Comparison of ENCODE assay signal across 15 mouse cellular contexts in the genomic region with DNA sequence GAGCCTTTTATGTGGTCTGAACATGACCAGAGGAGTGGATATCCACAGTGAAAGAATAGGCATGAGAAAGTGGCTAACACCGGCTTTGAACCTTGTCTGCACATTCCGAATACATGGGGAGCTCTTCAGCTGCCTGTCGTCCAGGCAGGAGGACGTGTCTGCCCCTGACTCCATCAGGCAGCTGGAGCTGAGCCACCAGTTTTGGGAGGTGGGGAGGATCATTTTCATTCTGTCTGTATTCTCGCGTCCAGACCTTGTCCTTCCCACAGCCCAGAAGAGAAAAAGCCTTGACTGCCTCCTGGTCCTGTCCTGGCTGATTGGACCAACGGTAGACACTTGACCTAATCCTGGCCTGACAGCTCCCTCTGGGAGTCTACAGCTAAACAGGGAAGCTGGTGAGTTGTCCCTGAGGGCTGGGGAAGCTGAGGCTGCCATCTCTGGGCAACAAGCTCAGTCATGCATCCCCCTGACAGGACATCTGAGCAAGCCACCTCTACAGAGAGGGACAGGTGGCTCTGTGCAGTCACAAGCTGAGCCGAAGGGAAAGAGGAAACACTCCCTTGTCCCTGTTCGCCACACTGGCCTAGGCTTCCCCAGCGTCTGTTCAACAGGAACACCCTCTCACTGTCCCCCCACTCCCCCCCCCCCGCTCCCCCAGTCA.
DNase-seq lines count a peak whose midpoint lies in the region; ATAC-seq and TF ChIP-seq lines count a peak whose summit lies in the region.
"Had no signal": no experiment of that assay in that cellular context is flagged by ENCODE, and none has a peak within 500 bp of the region (broad histone marks: within the 10 kb centered on the region; RNA-seq: fewer than 3 reads in every experiment).

No protein-coding gene starts in this region.

- no peak for ATAC-seq in embryonic facial prominence, embryonic 12.5 days (ENCODE audit: insufficient number of reproducible peaks, insufficient read depth, low FRiP score, low TSS enrichment)
- no peak for ATAC-seq in hindbrain, embryonic 13.5 days (ENCODE audit: low FRiP score)
- no peak for ATAC-seq in midbrain, embryonic 14.5 days (ENCODE audit: low FRiP score, low TSS enrichment)
- no peak for ATAC-seq in CD4-positive, CD25-positive, alpha-beta regulatory T cell, adult 4 months
- ATAC-seq: intestine, embryonic 15.5 days had no signal

- peaks cover 9% of the 10 kb centered on the region; the same call in 1 of the 2 replicates for H3K27me3 ChIP-seq in embryonic facial prominence, embryonic 12.5 days
- H3K27me3 ChIP-seq in embryonic facial prominence, embryonic 10.5 days (replicated peaks; ENCODE audit: low read depth, poor library complexity, severe bottlenecking) = peaks cover 48% of the 10 kb centered on the region
- H3K27me3 ChIP-seq in CH12.LX (replicated peaks) = no peaks in the 10 kb centered on the region
- H3K27me3 ChIP-seq in hindbrain, embryonic 13.5 days = no peaks in the 10 kb centered on the region; the same call in none of the 2 replicates
- no peaks in the 10 kb centered on the region for H3K27me3 ChIP-seq in midbrain, embryonic 14.5 days (ENCODE audit: control insufficient read depth, insufficient read depth, low read length)

- no peak overlapping the region for H3K4me2 ChIP-seq in embryonic facial prominence, embryonic 12.5 days (replicated peaks)
- H3K4me2 ChIP-seq in CH12.LX (ENCODE audit: insufficient read depth, low read depth, poor library complexity, severe bottlenecking) = no peak overlapping the region
- no peak overlapping the region for H3K4me2 ChIP-seq in hindbrain, embryonic 13.5 days
- no peak overlapping the region for H3K4me2 ChIP-seq in midbrain, embryonic 14.5 days (ENCODE audit: low read length)
- H3K4me2 ChIP-seq: intestine, embryonic 15.5 days; limb, embryonic 12.5 days had no signal

- in situ Hi-C loops in CH12.LX (cut with MboI; ENCODE audit: low pct_ligation_motif_present, low pct_unique_long_range_greater_than_20kb, low sequenced_read_pairs) = no loop called here

- H3K4me3 ChIP-seq in embryonic facial prominence, embryonic 12.5 days = no peak overlapping the region
- no peak overlapping the region for H3K4me3 ChIP-seq in embryonic facial prominence, embryonic 10.5 days
- H3K4me3 ChIP-seq in CH12.LX (replicated peaks in 1 of 3; ENCODE audit: low read depth in 2 of 3, low read length in 2 of 3, poor library complexity in 1 of 3) = no peak overlapping the region
- no peak overlapping the region for H3K4me3 ChIP-seq in hindbrain, embryonic 13.5 days
- H3K4me3 ChIP-seq in midbrain, embryonic 14.5 days (replicated peaks; ENCODE audit: low read depth, low read length) = no peak overlapping the region
- H3K4me3 ChIP-seq: intestine, embryonic 15.5 days; limb, embryonic 12.5 days had no signal

- TF ChIP-seq POLR2A in CH12.LX (IDR thresholded peaks at IDR 0.05; ENCODE audit: low read depth, low read length) = no peak

- 0 out of 2 replicates have a peak overlapping the region, but pooled peaks have one; percentile 7 for H3K27ac ChIP-seq in embryonic facial prominence, embryonic 12.5 days
- no peak overlapping the region for H3K27ac ChIP-seq in embryonic facial prominence, embryonic 10.5 days (replicated peaks)
- no peak overlapping the region for H3K27ac ChIP-seq in CH12.LX (ENCODE audit: insufficient read depth, low read depth)
- H3K27ac ChIP-seq in hindbrain, embryonic 13.5 days = peak overlapping the region; percentile 40; the same call in 1 of the 2 replicates
- H3K27ac ChIP-seq in midbrain, embryonic 14.5 days (replicated peaks; ENCODE audit: low read depth, low read length) = 0 out of 2 replicates have a peak overlapping the region, but pooled peaks have one; percentile 49
- H3K27ac ChIP-seq: intestine, embryonic 15.5 days; limb, embryonic 12.5 days had no signal

- no peaks in the 10 kb centered on the region for H3K36me3 ChIP-seq in embryonic facial prominence, embryonic 12.5 days
- H3K36me3 ChIP-seq in embryonic facial prominence, embryonic 10.5 days (replicated peaks) = no peaks in the 10 kb centered on the region
- no peaks in the 10 kb centered on the region for H3K36me3 ChIP-seq in CH12.LX (replicated peaks in 1 of 2; ENCODE audit: control insufficient read depth in 1 of 2, insufficient read depth in 1 of 2, low read length in 1 of 2)
- H3K36me3 ChIP-seq in hindbrain, embryonic 13.5 days = no peaks in the 10 kb centered on the region
- H3K36me3 ChIP-seq in midbrain, embryonic 14.5 days (ENCODE audit: control insufficient read depth, insufficient read depth, low read length) = no peaks in the 10 kb centered on the region
- H3K36me3 ChIP-seq: intestine, embryonic 15.5 days; limb, embryonic 12.5 days had no signal

- H3K9ac ChIP-seq in embryonic facial prominence, embryonic 12.5 days = no peak overlapping the region
- no peak overlapping the region for H3K9ac ChIP-seq in CH12.LX (ENCODE audit: insufficient read depth, low read depth)
- H3K9ac ChIP-seq in hindbrain, embryonic 13.5 days = 0 out of 2 replicates have a peak overlapping the region, but pooled peaks have one; percentile 10
- no peak overlapping the region for H3K9ac ChIP-seq in midbrain, embryonic 14.5 days (replicated peaks; ENCODE audit: low read length)
- H3K9ac ChIP-seq: intestine, embryonic 15.5 days; limb, embryonic 12.5 days had no signal

- no peaks in the 10 kb centered on the region for H3K4me1 ChIP-seq in embryonic facial prominence, embryonic 12.5 days
- peaks cover 40% of the 10 kb centered on the region for H3K4me1 ChIP-seq in embryonic facial prominence, embryonic 10.5 days
- H3K4me1 ChIP-seq in CH12.LX (ENCODE audit: control insufficient read depth in 1 of 2, insufficient read depth in 2 of 2) = peaks cover 18 to 57% of the 10 kb centered on the region in 2 experiments
- peaks cover 57% of the 10 kb centered on the region for H3K4me1 ChIP-seq in hindbrain, embryonic 13.5 days (replicated peaks)
- H3K4me1 ChIP-seq in midbrain, embryonic 14.5 days (ENCODE audit: control insufficient read depth, insufficient read depth, low read length) = peaks cover 48% of the 10 kb centered on the region

- TF ChIP-seq EP300 in CH12.LX (IDR thresholded peaks at IDR 0.05; ENCODE audit: low read length) = no peak

- dilution Hi-C loops in CH12.LX (cut with MboI; ENCODE audit: extremely low pct_ligation_motif_present, extremely low pct_unique_long_range_greater_than_20kb, low sequenced_read_pairs) = no loop called here

- no peaks in the 10 kb centered on the region for H3K9me3 ChIP-seq in embryonic facial prominence, embryonic 12.5 days
- no peaks in the 10 kb centered on the region for H3K9me3 ChIP-seq in embryonic facial prominence, embryonic 10.5 days
- no peaks in the 10 kb centered on the region for H3K9me3 ChIP-seq in CH12.LX (replicated peaks; ENCODE audit: low read length)
- H3K9me3 ChIP-seq in hindbrain, embryonic 13.5 days = no peaks in the 10 kb centered on the region
- H3K9me3 ChIP-seq in midbrain, embryonic 14.5 days (ENCODE audit: control insufficient read depth, low read length) = no peaks in the 10 kb centered on the region
- H3K9me3 ChIP-seq: intestine, embryonic 15.5 days; limb, embryonic 12.5 days had no signal

- no peak for TF ChIP-seq CTCF in CH12.LX (conservative IDR thresholded peaks at IDR 0.05 in 1 of 2, IDR thresholded peaks at IDR 0.05 in 1 of 2; ENCODE audit: low read depth in 2 of 2, low read length in 2 of 2)

- no peak for DNase-seq in embryonic facial prominence, embryonic 10.5 days (ENCODE audit: low spot score)
- DNase-seq in CH12.LX (ENCODE audit: extremely low read depth) = peak; percentile 45
- DNase-seq in midbrain, embryonic 14.5 days = no peak
- DNase-seq in spleen, postnatal 14 days (ENCODE audit: low spot score in 2 of 2) = no peak
- DNase-seq in layer of hippocampus, adult 9-11 months = no peak
- DNase-seq: adrenal gland, postnatal 36 days; B cell, adult 2 months; kidney, postnatal 14 days; right cerebral cortex, postnatal 4 days; thymus, postnatal 25 days had no signal

- WGBS in embryonic facial prominence, embryonic 12.5 days = 13% methylated on average over 11 of the region's 11 CpGs
- WGBS in embryonic facial prominence, embryonic 10.5 days = 16% methylated on average over 11 of the region's 11 CpGs
- WGBS in hindbrain, embryonic 13.5 days = 21% methylated on average over 11 of the region's 11 CpGs
- 17% methylated on average over 11 of the region's 11 CpGs for WGBS in midbrain, embryonic 14.5 days

- no peaks in the 10 kb centered on the region for H3K79me2 ChIP-seq in CH12.LX (replicated peaks; ENCODE audit: control insufficient read depth, extremely low read depth, insufficient read depth, poor library complexity, severe bottlenecking)

- no peak for TF ChIP-seq RAD21 in CH12.LX (IDR thresholded peaks at IDR 0.05; ENCODE audit: low read depth, low read length)

TF ChIP-seq in CH12.LX, 34 proteins besides CTCF, POLR2A, EP300 and RAD21:
- TF ChIP-seq USF2 (conservative IDR thresholded peaks at IDR 0.05; ENCODE audit: low read depth, low read length) (no peak), SIN3A (IDR thresholded peaks at IDR 0.05; ENCODE audit: low read length) (no peak), JUND (conservative IDR thresholded peaks at IDR 0.05; ENCODE audit: low read depth, low read length) (no peak), NELFE (IDR thresholded peaks at IDR 0.05; ENCODE audit: low read depth, low read length) (no peak), ELF1 (IDR thresholded peaks at IDR 0.05; ENCODE audit: low read depth, low read length) (no peak), POLR2AphosphoS2 (IDR thresholded peaks at IDR 0.05; ENCODE audit: low read depth, low read length) (no peak), CHD1 (IDR thresholded peaks at IDR 0.05; ENCODE audit: low read depth, low read length) (no peak), USF1 (IDR thresholded peaks at IDR 0.05; ENCODE audit: low read depth, low read length) (no peak), MEF2A (IDR thresholded peaks at IDR 0.05; ENCODE audit: borderline replicate concordance, low read depth, low read length) (no peak), NRF1 (IDR thresholded peaks at IDR 0.05; ENCODE audit: low read depth, low read length) (no peak), MAX (IDR thresholded peaks at IDR 0.05; ENCODE audit: low read length) (no peak), ETS1 (conservative IDR thresholded peaks at IDR 0.05; ENCODE audit: low read depth, low read length) (no peak), ZC3H11A (IDR thresholded peaks at IDR 0.05; ENCODE audit: low read depth, low read length) (no peak), CHD2 (IDR thresholded peaks at IDR 0.05; ENCODE audit: low read length) (no peak)

Comparison
In these comparisons a context has a peak if more than half of its experiments do, and no peak if none do; other contexts are left out.
1. H3K27ac ChIP-seq: peak in embryonic facial prominence, embryonic 12.5 days (single experiment), hindbrain, embryonic 13.5 days (single experiment) and midbrain, embryonic 14.5 days (single experiment); none in embryonic facial prominence, embryonic 10.5 days (single experiment) and CH12.LX (single experiment).